Mouse (Mus musculus) activated CD4-positive, CD25-positive, alpha-beta regulatory T cell, adult 9 weeks (primary cell): ENCODE data around the gene Triap1. TPM values are rescaled to one million over a fixed set of nuclear protein-coding genes. Genes with fewer than 3 reads are reported as not detected.

ENCODE experiments used
- polyA plus RNA-seq: library from polyadenylated mRNA; unstranded; fragments of 100-300 nt; shearing (Covaris generic); gene quantifications from one replicate; pipeline ENCODE4 v1.2.1, GENCODE M21; 2017

The Triap1 gene
- polyA plus RNA-seq, result 58.1 TPM

DNA sequence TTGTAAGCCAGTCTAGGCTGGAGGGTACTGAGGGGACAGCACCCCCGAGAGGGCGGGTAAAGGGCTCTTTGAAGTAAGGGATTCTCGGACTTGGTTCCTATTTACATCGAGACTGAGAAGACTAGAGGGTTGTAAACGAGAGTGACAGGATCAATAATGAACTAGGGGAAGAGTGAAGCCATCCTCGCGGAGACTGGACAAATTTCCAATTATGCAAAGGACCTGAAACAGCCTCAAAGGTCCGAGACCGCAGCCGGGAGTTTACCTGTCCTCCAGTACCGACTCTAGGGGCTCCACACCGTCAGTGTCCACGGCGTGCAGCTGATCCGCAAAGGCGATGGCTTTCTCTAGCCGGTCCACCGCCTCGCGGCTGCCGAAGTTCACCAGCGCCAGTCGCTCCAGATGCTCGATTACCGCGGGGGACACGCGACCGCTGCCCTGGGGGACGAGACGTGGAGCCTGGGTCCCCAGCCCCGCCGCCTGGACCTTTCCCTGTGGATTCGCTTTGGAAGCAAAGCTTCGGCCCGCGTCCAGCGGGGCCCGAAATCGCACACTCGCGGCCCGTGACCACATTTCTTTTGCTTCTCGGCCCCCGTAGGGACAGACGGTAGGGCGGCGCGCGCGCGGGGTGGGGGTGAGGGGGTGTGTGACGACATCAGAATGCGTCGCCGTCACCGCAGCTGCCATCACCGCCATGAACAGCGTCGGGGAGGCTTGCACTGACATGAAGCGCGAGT, at the start of gene Triap1, which contains the start of gene Gatc:
Triap1 (plus strand) TSS at position 649 of the 737 bp plus-strand sequence.
Gatc (minus strand) TSS at position 602 of the 737 bp plus-strand sequence.

DNA sequence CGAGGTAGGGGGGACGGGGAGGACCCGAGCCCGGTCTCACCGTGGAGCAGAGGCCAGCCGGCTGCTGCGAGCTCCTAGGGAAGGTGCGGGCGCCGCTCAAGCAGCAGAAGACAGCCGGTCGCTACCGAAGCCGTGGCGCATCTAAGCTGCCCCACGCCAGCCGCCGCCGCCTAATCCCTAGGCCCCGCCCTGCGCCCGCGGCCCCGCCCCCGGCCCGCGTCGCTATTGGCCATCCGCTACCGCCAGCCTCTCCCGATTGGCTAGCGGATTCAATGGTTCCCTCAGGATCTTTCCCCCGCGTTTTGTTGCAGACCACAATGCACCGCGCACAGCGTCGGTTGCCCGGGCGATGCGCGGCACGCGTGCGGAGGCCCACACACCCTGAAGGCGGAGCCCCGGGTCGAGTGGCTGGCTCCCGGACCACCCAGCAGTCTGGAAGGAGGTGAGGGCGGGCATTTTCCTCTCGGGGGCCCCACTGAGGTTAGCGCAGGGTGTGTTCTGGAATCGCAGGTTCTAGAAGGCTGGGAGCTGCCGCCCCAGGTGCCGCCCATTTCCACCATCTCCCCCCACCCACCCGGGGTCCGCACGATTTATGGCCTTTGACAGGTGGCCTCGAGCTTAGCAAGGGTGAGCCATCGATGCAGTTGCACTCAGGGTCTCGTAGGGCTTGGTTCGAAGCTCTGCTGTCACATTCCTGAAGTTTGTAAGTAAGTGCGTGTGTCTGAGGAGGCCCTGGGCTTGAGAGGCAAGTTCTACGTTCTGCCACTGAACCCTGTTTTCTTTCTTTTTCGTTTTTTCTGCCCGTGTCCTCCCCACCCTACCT, 40.0 kb upstream of the Triap1 start, which contains the start of gene Dynll1:
Dynll1 (minus strand) TSS at position 208 of the 823 bp plus-strand sequence.

DNA sequence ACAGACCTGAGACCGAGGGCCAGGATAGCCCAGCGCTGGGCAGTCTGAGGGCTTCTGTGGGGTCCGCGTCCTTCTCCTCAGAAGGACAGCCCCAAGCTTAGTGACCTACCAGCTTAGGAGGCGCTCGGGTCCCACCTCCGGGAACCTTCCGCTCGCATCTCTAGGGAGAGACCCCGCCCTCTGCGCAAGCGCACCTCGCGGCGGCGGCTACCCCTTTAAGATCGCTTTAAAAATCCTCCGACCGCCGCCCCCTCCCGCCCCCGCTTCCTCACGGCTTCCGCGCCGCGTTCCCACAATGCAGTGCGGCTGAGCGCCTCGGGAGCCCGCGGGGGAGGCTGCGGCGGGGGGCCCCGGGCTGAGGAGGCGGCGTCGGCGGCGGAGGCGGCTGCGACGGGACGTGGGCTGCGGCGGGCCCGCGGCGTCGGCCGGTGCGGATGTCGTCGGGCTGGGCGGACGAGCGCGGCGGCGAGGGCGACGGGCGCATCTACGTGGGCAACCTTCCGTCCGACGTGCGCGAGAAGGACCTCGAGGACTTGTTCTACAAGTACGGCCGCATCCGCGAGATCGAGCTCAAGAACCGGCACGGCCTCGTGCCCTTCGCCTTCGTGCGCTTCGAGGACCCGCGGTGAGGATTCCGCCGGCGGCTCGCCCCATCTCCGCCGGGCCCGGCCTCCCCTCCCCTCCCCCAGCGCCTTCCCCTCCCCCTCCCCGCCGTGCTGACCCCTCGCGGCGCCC, 14.0 kb upstream of the Triap1 start, which contains the start of gene Srsf9:
Srsf9 (plus strand) TSS at position 303 of the 735 bp plus-strand sequence.

DNA sequence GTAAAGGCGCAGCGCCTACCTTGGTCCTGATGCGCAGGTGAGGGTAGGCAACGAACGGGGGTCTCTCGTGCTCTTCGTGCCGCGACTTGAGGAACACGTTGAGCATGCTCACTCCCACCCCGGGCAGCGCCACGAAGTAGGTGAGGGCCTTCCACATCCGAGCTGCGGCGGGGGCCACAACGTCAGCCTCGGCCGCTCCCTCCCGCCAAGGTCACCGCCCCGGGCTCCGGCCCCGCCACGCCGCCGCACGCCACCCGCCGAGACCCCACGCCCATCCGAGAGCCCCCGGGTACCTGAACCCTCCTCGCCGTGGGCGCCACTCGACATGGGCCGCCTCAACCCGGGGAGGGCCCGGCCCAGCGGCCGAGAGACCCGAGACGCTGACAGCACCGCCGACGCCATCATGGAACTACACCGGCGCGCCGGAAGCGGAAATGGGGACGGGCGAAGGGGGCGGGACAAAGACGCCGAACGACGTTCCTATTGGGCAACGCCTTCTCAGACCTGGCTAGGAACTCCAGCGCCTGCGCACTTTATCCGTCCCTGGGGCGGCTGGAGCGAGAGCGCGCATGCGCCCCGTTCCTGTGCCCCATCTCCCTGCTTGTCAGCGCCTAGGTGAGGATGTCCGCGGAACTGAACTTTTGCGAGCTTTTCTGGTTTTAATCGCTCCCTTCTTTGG, 7.7 kb downstream of the Triap1 start, which contains the start of gene Cox6a1:
Cox6a1 (minus strand) TSS at position 436 of the 679 bp plus-strand sequence.

Other genes starting within 250 kb of the Triap1 start
- 1.5 TPM for gene Gm10401, start 242.9 kb upstream of the Triap1 start, polyA plus RNA-seq
- gene Acads, start 221.9 kb upstream of the Triap1 start, polyA plus RNA-seq, result 40.4 TPM
- gene Unc119b, start 206.2 kb upstream of the Triap1 start, polyA plus RNA-seq, result 43.7 TPM
- gene Mlec, start 183.0 kb upstream of the Triap1 start, polyA plus RNA-seq, result 66.1 TPM
- not detected for gene Cabp1, start 146.8 kb upstream of the Triap1 start, polyA plus RNA-seq
- 114 TPM for gene Pop5, start 105.4 kb upstream of the Triap1 start, polyA plus RNA-seq
- 24.5 TPM for gene Rnf10, start 68.3 kb upstream of the Triap1 start, polyA plus RNA-seq
- gene Coq5, start 61.6 kb upstream of the Triap1 start, polyA plus RNA-seq, result 43.9 TPM
- gene Dynll1, start 40.2 kb upstream of the Triap1 start, polyA plus RNA-seq, result 707 TPM
- gene Srsf9, start 14.0 kb upstream of the Triap1 start, polyA plus RNA-seq, result 13.3 TPM
- gene Gatc, start within 50 bp of the Triap1 start, polyA plus RNA-seq, result 19.3 TPM
- 558 TPM for gene Cox6a1, start 7.8 kb downstream of the Triap1 start, polyA plus RNA-seq
- gene Msi1, start 88.4 kb downstream of the Triap1 start, polyA plus RNA-seq, result not detected
- not detected for gene Pla2g1b, start 125.0 kb downstream of the Triap1 start, polyA plus RNA-seq
- gene Sirt4, start 143.5 kb downstream of the Triap1 start, polyA plus RNA-seq, result 21.8 TPM
- 61.9 TPM for gene Pxn, start 165.5 kb downstream of the Triap1 start, polyA plus RNA-seq
- gene Rplp0, start 218.2 kb downstream of the Triap1 start, polyA plus RNA-seq, result 2,224 TPM
- gene Gcn1l1, start 224.0 kb downstream of the Triap1 start, polyA plus RNA-seq, result 56.7 TPM